Mouse (Mus musculus) mouse trophoblast stem cell (cell line): ENCODE measurements around the gene Spryd7.
"Not testable (repeated sequence)": the region's sequence is repeated elsewhere in the genome, so short reads cannot be mapped to it uniquely, and the experiment has no call there.

Experiments
- in situ Hi-C, 2 experiments: fragments of 300-500 bp; cut with MseI, MboI; formaldehyde crosslinking; loops; 2 replicates in 1 of 2; 3 replicates in 1 of 2; pipeline ENCODE4 v1.15.1; 2025

Gene Spryd7

DNA sequence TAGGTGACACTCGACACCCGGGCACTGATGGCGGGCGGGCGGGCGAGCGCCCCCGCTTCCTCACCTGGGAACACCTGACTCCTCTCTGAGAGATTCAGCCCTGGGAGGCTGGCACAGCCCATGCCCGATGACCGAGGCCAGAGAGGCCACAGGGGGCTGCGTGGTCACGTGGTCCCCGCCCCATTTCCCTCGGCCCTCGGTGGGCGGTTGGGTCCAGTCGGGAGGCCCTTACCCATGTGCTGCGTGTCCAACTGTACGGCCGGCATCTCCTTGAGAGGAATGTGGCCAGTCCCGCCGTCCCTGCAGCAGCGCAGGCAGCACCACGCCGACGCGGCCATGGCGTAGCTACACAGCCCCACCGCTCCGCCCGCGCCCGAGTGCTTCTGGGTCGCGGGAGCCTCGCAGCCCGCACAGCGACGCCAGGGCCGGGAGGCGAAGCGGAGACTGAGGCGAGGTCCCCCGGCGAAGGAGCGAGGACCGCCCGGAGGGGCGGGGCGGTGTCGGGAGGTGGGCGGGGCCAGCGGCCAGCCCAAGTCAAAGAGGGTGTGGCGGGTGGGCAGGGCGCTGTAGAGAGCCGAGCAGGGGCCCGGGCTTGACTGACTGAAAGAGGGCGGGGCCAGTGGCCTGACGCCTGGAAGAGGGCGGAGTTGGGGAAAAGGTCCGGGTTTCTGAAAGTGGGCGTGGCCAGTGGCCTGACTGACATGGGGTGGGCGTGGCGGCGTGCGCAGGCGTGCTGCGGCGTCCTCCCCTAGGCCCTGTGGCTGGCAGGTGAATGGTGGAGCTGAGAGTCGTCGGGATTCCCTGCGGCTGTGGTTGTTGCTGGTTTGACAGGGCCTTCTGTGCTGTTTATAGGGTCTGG is at the start of gene Spryd7:
Spryd7 (minus strand) TSS at position 598 of the 859 bp plus-strand sequence.
- in situ Hi-C loops: loop anchor here in 1 of 2 experiments (25.0 kb wide), 1 partner anchor 481 kb away; no protein-coding TSS in a partner anchor

DNA sequence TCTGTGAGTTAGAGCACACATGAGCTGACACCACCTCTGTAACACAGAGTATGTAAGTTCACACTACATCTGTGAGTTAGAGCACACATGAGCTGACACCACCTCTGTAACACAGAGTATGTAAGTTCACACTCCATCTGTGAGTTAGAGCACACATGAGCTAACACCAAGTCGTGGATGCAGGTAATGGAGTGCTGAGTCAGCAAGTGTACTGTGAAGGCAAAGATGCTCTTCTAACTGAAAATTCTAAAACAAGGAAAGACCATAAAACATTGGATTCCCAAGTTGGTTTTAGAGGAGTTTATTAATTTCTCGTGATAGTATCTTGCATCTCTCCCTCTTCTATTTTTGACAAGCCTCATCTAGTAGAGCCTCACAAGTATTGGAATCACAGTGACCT is 49.4 kb upstream of the Spryd7 start:
- in situ Hi-C loops: not testable (repeated sequence)

DNA sequence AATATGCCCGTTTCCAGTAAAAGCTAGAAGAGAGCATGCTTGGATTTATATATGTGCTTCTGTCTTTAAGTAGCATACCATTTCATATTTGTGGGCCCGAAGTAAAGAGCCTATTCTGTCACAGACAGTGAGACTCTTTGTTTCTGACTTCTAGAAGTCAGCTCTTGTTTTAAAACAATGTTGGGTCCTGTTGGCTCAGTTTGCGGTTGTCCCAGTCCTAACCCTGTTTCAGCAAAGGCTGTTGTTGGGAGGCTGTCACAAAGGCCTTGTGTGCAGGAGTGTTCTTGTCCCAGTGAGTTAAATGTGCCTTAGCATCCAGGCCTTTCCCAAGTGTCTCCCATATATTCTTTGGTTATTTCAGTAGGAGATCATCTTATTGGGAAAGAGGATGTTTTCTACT is 47.4 kb upstream of the Spryd7 start:
- in situ Hi-C loops: no loop called here

DNA sequence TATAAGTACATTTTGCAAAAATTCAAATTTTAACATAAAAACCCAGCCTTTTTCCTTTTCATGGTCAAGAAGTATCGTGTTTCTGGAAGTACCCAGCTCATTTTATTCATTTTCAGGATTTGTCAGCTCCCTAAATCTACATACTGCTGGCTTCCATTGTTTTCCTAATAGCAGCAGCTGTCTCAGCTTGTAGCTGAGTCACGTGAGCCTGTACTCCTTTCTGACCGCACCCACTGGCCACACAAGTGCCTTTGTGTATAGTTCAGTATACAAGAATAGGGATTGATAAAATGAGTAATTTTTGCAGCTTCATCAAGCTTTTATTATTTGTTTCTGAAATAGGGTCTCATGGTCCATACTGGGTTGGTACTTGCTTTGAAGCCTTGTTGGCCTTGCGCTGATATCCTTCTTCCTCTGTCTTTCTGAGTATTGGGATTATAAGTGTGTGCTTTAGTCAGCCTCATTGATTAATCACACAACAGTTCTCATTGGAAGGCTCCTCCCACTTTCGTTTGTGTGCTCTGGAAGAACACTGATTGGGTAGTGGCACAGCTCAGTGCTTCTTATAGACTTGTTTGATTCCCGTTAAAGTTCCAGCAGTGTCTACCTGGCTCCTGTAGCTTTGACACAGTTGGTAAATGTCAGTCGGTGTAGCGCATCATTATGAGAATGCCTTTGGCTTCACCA is 46.5 kb upstream of the Spryd7 start:
- in situ Hi-C loops: no loop called here

DNA sequence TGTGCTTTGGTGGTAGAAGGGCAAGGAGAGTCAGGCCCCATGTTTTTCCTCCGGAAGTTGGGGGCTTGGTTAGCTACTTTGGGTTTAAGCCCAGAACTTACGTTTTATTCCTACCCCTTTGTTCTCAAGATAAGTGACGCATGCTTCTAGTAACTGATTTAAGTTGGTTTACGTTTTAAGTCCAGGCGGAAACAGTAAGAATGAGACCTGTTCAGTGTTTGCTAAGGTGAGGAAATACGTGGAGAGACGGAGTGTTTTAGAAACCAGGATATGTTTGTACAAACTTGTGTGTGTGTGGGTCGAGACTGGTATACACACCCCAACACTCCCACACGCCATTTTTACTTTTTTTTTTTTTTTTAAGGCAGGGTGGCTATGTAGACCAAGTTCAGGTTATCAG is 44.7 kb upstream of the Spryd7 start:
- in situ Hi-C loops: no loop called here

DNA sequence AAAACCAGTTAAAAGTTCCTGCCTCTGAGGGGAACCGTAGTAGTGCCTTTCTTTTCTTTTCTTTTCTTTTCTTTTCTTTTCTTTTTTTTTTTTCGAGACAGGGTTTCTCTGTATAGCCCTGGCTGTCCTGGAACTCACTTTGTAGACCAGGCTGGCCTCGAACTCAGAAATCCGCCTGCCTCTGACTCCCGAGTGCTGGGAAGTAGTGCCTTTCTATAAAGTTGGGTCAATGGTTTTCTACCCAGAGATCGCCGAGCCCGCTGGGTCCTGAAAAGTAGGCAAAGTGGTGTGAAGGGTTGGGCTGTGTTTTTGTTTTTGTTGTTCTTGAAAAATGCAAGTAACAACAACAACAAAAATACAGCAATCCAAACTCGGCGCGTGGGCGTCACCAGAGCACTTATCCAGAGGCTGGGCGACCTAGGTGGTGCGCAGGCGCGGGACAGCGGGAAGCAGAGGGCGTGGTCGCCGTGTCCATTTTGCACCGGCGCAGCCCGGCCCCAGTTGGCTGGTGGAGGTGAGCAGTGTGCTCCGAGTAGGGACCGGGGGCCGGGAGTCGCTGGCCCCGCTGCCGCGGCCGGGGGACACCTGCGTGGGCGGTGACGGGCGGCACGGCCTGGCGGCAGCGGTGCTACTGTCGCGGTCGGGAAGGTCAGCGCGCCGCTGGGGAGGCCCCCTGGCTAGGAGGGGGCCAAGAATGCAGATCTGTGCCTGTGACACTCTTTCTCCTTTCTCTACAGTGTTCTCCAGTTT is 42.5 kb upstream of the Spryd7 start:
- in situ Hi-C loops: no loop called here

DNA sequence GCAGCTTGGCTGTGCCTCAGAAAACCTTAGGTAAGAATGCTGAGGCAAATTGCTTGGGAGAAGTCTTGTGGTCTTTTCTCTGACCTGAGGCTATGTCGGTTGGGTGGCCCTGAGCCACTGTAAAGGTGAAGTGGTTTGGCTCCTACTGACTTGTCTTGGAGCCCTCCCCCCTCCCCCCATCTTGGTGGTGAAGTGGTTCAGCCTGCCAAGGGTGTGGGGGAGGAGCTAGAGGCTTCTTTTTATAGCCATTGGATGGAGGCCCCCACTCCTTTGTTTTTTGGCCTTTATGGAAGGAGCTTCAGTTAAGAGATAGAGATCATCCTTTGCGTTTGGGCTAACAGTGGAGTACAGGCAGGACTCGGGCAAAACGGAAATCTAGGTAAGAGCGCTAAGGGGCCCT is 41.3 kb upstream of the Spryd7 start, which contains the start of gene Trim13:
Trim13 (plus strand) TSS at position 280 of the 400 bp plus-strand sequence.
- in situ Hi-C loops: no loop called here

DNA sequence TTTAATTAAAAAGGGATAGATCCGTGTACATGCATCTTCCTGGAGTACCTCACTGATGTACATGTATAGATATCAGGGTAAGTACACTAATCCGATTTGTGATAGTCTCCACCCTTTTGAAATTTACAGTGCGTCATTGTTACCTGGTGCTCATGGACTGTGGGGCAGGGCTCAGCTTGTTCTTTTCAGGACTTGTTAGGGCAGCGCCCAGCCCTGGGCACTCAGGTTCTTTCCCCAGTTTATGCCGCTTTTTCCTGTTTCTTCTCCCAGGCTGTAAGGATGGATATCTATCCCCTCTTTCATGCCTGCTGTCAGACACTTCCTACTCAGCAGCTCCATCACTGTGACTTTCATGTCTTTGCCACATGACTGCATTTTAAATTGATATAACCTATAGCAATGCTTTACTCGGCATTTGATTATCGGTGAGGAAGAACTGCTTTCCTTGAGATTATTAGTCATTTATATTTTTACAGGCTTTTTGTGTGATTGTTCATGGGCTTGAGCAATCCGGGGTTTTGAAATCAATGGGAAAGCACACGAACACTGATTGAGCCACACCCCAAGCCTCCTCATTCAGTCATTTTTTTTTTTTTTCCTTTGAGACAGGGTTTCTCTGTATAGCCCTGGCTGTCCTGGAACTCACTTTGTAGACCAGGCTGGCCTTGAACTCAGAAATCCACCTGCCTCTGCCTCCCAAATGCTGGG is 40.2 kb upstream of the Spryd7 start:
- in situ Hi-C loops: no loop called here

DNA sequence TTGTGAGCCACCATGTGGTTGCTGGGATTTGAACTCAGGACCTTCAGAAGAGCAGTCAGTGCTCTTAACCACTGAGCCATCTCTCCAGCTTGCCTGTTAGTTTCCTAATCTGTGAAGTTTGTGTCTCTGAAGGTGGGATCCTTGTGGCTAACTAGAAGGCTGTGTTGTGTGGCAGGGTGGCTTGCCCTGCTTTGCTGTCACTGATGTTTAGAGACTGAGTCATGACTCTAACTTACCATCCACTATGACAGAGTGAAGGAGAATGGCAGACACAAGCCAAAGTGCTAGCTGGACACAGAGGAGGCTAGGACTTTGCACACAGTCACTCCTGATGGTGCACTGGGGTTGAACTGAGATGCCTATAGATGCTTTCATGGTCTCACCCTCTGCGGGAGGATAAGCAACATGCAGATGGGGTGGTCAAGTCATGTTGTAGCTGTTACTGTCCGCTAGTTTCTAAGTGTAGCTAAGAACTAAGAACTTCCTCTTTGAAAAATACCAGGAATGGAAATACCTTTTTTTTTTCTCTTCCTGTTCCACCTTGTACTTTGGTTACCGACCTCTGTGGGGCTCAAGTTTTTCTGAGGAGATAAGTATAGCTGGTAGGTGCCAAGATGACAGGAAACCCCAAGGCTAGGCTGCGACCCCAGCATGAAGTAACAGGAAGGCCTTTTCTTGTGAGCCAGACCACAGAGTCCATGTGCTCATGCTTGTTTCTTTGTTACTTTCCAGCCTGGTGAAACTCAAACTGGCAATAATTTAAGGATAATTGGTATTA is 32.8 kb upstream of the Spryd7 start:
- in situ Hi-C loops: no loop called here

DNA sequence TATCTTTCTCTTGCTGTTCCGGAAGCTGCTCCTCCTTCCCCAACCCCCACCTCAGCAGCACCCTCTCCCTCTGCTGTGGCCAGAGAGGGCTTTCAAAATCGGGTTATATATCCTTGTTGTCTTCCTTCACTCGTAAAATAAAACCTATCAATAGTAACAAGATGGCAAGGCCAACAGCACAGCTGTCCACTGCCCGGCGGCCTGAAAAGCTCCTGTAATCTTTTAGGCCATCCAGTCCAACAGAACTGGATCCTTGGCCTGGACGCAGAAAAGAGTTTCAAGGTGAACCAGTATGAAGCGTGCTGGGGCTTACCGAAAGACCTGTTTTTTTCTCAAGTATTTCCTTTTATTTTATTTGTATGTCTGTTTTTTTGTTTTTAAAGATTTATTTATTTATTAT is 19.3 kb upstream of the Spryd7 start:
- in situ Hi-C loops: no loop called here

DNA sequence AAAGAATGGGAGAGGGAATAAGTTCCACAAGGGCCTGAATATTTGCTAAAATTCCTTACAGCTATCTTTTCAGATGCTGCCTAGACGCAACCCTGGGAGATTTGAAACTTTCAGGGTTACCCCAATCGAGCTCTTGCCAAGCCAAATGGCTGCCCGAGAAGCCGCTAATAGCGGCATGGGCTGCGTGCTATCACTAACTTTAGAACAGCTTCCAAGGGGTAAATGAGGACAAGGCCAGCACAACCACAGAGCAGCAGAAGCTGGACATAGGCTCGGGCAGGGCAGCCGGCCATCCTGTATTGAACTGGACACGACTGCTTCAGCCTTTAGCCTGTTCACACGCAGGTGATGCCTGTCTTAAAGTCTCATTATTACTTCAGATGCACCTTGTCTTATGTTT is 18.4 kb upstream of the Spryd7 start:
- in situ Hi-C loops: no loop called here

DNA sequence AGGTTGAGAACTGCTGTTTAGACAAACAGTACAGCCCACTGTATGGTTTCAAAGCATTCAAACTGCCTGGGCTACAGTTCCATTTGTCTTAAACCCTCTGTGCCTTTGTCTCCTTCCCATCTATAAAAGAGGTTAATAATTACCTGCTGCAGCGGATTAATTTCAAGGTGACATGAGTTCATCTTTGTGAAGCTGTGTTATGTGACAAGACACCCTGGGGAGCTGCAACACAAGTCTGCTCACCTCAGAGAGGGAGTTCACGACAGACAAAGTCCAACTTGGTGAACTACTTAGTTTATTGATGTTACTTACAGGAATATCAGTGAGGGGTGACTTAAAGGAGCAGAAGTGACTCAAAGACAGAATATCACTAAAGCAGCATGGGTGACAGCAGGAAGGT is 15.4 kb upstream of the Spryd7 start:
- in situ Hi-C loops: loop anchor here in 1 of 2 experiments (25.0 kb wide), 1 partner anchor 465 kb away; no protein-coding TSS in a partner anchor

DNA sequence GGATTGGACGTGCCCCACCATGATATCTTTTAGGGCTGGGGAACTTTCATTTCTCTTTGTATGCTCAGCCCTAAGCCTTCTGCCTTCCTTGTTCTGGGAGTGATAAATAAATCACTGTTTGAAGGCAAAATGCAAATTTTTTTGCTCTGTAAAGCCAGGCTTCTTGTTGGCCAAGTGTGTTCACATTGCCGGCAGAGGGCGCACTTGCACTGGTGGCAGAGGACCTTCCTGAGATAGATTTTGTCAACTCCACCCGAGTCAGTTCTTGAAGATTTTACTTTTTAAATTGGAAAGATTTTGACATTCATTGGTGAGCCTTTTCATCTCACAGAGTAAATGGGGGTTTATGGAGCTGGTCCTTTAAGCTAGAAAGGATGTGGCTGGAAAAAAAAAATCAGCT is 14.7 kb upstream of the Spryd7 start:
- in situ Hi-C loops: loop anchor here in 1 of 2 experiments (25.0 kb wide), 1 partner anchor 466 kb away; no protein-coding TSS in a partner anchor

DNA sequence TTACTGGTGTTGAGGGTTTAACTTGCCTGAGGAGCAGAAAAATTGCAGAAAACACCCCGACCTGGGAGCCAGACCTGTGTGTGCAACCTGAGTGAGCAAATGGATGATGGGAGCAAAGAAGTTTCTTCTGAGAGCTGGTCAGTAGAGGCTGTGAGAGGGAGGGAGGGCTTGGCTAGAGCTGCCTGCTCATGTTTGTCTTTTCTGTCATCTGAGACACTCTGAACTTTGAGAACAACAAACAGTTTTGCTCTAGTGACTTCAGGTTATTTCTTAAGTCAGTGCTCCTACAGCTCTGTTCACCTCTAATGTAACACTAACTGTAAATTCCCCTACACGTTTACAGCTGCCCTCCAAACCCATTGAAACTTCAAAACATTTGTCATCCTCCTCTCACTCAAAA is 12.7 kb upstream of the Spryd7 start:
- in situ Hi-C loops: loop anchor here in 1 of 2 experiments (25.0 kb wide), 1 partner anchor 468 kb away; no protein-coding TSS in a partner anchor

DNA sequence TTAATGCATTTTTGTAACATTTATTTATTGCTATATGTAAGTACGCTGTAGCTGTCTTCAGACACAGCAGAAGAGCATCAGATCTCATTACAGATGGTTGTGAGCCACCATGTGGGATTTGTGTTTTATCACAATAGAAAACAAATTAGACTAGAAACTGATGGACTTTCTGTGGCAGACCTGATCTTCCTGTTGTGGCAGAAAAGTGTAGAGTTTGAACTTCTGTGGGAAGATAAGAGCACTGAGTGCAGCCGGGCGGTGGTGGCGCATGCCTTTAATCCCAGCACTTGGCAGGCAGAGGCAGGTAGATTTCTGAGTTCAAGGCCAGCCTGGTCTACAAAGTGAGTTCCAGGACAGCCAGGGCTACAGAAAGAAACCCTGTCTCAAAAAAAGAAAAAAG is 9.5 kb upstream of the Spryd7 start:
- in situ Hi-C loops: loop anchor here in 1 of 2 experiments (25.0 kb wide), 1 partner anchor 471 kb away; no protein-coding TSS in a partner anchor

DNA sequence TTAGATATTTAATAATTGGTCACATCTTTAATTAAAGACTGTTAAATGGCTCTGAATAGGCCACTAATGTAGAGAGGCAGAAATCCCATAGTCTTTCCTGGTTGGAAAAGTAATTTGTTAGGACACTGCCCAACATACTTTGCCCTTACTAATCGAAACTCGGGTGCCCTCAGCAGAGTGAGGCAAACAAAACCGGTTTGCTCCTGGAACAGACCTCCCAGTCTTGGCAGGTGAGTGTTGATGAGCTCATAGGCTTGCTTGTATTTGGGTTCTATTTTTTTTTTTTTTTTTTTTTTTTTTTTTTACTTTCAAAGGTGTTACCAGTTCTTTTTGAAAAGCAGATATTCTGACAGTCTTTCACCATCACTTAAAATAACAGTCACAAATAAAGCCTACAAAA is 3.2 kb upstream of the Spryd7 start:
- in situ Hi-C loops: loop anchor here in 1 of 2 experiments (25.0 kb wide), 1 partner anchor 477 kb away; no protein-coding TSS in a partner anchor

DNA sequence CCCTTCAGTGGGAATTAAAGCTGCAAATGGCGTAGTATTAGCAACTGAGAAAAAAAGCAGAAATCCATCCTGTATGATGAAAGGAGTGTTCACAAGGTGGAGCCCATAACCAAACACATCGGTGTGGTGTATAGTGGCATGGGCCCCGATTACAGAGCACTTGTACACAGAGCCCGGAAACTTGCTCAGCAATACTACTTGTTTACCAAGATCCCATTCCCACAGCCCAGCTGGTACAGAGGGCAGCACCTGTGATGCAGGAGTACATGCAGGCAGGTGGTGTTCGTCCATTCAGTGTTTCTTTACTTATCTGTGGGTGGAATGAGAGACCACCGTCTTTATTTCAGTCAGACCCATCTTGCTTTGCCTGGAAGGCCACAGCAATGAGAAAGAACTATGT is 2.2 kb upstream of the Spryd7 start:
- in situ Hi-C loops: loop anchor here in 1 of 2 experiments (25.0 kb wide), 1 partner anchor 478 kb away; no protein-coding TSS in a partner anchor

DNA sequence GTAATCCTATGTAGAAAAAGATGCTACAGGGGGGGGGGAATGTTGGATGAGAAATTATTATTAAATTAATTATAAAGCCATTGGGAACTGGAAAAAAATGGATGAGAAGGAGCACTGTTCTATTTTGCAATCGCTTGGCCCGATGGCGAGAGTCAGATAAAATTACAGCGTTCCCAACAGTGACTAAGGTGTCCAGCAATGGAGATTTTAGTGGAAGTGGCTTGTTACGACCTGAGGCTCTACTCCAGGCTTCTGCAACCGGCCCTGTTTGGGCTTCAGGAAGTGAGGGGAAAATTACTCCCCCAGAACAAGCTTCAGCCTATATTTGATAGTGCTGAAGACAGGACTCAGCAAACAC is 776 bp downstream of the Spryd7 start:
- in situ Hi-C loops: loop anchor here in 1 of 2 experiments (25.0 kb wide), 1 partner anchor 481 kb away; no protein-coding TSS in a partner anchor

DNA sequence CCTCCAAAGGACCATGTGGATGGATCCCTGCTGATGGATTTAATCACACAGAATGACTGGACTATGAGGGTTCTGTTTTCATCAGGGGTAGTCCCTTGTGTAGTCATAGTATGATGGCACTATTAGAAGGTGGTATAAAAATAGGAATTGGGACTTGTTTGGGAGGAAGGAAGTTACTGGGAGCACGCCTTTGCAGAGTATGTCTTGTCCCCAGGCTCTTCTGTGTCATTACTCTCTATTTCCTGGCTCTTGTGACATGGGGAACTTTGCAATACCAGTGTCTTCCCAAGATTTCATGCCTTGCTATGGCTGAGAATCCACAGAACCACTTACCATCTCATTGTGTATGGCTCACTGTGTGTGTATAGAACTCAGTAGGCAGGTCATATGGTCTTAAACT is 8.1 kb downstream of the Spryd7 start:
- in situ Hi-C loops: no loop called here

DNA sequence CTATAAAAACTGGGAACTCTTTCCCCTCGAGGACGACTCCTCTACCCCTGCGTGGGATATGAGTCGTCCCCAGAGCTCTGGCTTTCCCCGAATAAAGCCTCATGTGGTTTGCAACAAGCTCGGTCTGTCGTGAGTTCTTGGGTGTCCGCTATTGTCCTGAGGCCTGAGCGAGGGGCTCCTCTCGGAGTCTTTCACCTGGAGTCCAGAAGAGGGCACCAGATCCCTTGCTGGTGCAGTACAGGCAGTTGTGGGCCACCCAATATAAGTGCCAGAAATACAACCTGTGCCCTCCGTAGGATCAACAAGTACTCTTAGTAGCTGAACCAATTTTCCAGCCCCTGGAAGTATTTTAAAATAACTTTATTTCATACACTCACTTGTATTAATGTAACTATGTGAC is 18.9 kb downstream of the Spryd7 start:
- in situ Hi-C loops: not testable (repeated sequence)
